Mouse (Mus musculus) small intestine, adult 2 months (tissue): ENCODE data around the gene Trpm1.

Experiments
- CTCF ChIP-seq: fragments of 200-500 bp; IDR thresholded peaks from 2 replicates; pipeline ENCODE4 v1.5.1; 2012; ENCODE audit warnings: low read depth, mild to moderate bottlenecking, control low read depth, inconsistent platforms, low read length, moderate library complexity, mixed read lengths; ENCODE audit not compliant: insufficient replicate concordance, insufficient read length; ENCODE audit errors: extremely low read depth
- POLR2A ChIP-seq: fragments of 200-500 bp; IDR thresholded peaks from 2 replicates; pipeline ENCODE4 v1.6.1; 2012; ENCODE audit warnings: low read depth, mild to moderate bottlenecking, control low read depth, inconsistent platforms, low read length, moderate library complexity

DNA sequence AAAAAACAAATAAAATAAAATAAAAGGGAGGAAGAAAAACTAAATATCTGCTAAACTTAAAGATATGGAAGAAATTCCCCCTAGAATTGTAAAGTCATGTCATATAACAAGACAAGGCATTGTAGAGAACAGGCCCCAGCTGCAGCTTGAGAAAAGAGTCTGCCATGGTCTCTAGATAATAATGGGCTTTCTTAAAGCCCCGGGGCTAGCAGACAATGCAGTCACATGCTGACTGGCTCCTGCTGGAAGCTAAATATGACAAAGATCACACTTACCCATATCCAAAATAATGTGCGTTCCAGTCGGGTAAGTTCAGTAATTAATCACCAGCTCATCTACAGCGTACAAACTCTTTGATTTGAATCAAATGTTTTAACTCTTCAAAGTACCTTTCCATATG is 93.1 kb downstream of the Trpm1 start:
- no peak for TF ChIP-seq CTCF
- no peak for TF ChIP-seq POLR2A
